Comparison of ENCODE assay signal across 8 mouse cellular contexts in the genomic region with DNA sequence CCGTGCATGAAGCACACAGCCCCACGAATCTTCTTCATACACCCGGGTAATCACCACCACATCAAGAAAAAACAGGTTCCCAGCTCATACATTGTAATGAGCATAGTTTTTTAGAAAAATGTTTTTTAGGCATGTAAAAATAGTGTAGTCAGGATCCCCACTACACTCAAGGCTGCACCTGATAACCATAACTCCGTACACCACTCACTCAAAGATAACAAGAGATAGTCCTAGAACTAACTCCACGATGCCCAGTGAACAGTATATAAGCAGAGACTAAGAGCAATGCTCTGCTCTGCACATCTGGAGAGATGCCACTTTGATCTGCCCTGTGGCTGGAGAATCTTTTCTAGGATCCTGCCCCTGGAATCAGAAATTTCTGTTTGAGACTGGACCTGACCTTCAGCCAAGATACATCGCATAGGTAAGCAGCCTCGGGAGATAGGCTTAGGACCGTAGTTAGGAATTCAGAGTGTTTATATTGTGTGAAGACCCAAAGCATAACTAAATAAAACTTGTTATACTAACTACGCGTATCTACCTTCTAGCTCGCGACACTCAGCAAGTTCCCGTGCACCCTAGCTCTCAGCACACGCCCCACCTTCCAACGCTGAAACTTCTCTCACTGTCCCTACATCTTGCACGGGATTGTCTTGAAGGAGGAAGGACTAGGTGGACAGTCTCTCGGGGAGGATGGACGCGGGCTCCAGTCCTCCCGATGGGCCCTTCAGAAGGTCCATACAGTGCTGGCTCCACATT. TPM values are rescaled to one million over a fixed set of nuclear protein-coding genes. Genes with fewer than 3 reads are reported as not detected.
A peak's percentile ranks its signal among the peaks of the same experiment; 100 is the strongest.
DNase-seq lines count a peak whose midpoint lies in the region; ATAC-seq and TF ChIP-seq lines count a peak whose summit lies in the region.

No protein-coding gene starts in this region.

- H3K9me3 ChIP-seq in kidney, embryonic 14.5 days (ENCODE audit: control insufficient read depth, low read length) = no peaks in the 10 kb centered on the region
- H3K9me3 ChIP-seq in forebrain, postnatal 0 days (ENCODE audit: low read length) = no peaks in the 10 kb centered on the region
- no peaks in the 10 kb centered on the region for H3K9me3 ChIP-seq in liver, embryonic 12.5 days (replicated peaks)
- H3K9me3 ChIP-seq in stomach, postnatal 0 days (ENCODE audit: control insufficient read depth, low read length) = no peaks in the 10 kb centered on the region

- H3K4me3 ChIP-seq in kidney, embryonic 14.5 days (ENCODE audit: low read length) = peak overlapping the region; percentile 68
- peak overlapping the region; percentile 86 for H3K4me3 ChIP-seq in forebrain, postnatal 0 days (ENCODE audit: low read depth, low read length)
- H3K4me3 ChIP-seq in liver, embryonic 12.5 days = peak overlapping the region; percentile 81
- peak overlapping the region; percentile 90 for H3K4me3 ChIP-seq in stomach, postnatal 0 days (ENCODE audit: low read depth, low read length)

- H3K27me3 ChIP-seq in kidney, embryonic 14.5 days (ENCODE audit: control insufficient read depth, insufficient read depth, low read length) = no peaks in the 10 kb centered on the region
- no peaks in the 10 kb centered on the region for H3K27me3 ChIP-seq in forebrain, postnatal 0 days (ENCODE audit: insufficient read depth, low read length)
- 0 out of 2 replicates have a peak, but pooled peaks cover 10% of the 10 kb centered on the region for H3K27me3 ChIP-seq in liver, embryonic 12.5 days (replicated peaks)
- H3K27me3 ChIP-seq in stomach, postnatal 0 days (ENCODE audit: control insufficient read depth, insufficient read depth, low read length) = no peaks in the 10 kb centered on the region

- H3K9ac ChIP-seq in kidney, embryonic 14.5 days (ENCODE audit: low read depth, low read length) = peak overlapping the region; percentile 61
- peak overlapping the region; percentile 68 for H3K9ac ChIP-seq in forebrain, postnatal 0 days
- peak overlapping the region; percentile 85 for H3K9ac ChIP-seq in liver, embryonic 12.5 days
- peak overlapping the region; percentile 76 for H3K9ac ChIP-seq in stomach, postnatal 0 days (ENCODE audit: low read length)

- no peaks in the 10 kb centered on the region for H3K36me3 ChIP-seq in kidney, embryonic 14.5 days (ENCODE audit: control insufficient read depth, insufficient read depth, low read length)
- H3K36me3 ChIP-seq in forebrain, postnatal 0 days (ENCODE audit: insufficient read depth) = no peaks in the 10 kb centered on the region
- H3K36me3 ChIP-seq in liver, embryonic 12.5 days = no peaks in the 10 kb centered on the region
- H3K36me3 ChIP-seq in stomach, postnatal 0 days (ENCODE audit: control insufficient read depth, insufficient read depth, low read length) = no peaks in the 10 kb centered on the region

- TF ChIP-seq CTCF in forebrain, postnatal 0 days (IDR thresholded peaks at IDR 0.05; ENCODE audit: low read depth) = no peak
- no peak for TF ChIP-seq CTCF in stomach, postnatal 0 days (IDR thresholded peaks at IDR 0.05; ENCODE audit: low read depth)

- WGBS in kidney, embryonic 14.5 days = 17% methylated on average over 20 of the region's 20 CpGs
- 16% methylated on average over 20 of the region's 20 CpGs for WGBS in forebrain, postnatal 0 days
- WGBS in liver, embryonic 12.5 days (ENCODE audit: insufficient replicate concordance) = 8% methylated on average over 20 of the region's 20 CpGs
- WGBS in stomach, postnatal 0 days = 15% methylated on average over 20 of the region's 20 CpGs

- TF ChIP-seq EP300 in stomach, postnatal 0 days (optimal IDR thresholded peaks at IDR 0.05) = no peak

- ATAC-seq in kidney, embryonic 14.5 days (ENCODE audit: low FRiP score, low TSS enrichment) = no peak
- ATAC-seq in forebrain, postnatal 0 days = peak; percentile 0; the same call in 1 of the 2 replicates
- ATAC-seq in liver, embryonic 12.5 days = peak; percentile 42
- ATAC-seq in stomach, postnatal 0 days (ENCODE audit: low FRiP score, low TSS enrichment) = no peak

- H3K4me1 ChIP-seq in kidney, embryonic 14.5 days (ENCODE audit: control insufficient read depth, insufficient read depth, low read length) = 0 out of 2 replicates have a peak, but pooled peaks cover 6% of the 10 kb centered on the region
- H3K4me1 ChIP-seq in forebrain, postnatal 0 days (ENCODE audit: insufficient read depth) = peaks cover 13% of the 10 kb centered on the region; the same call in 1 of the 2 replicates
- H3K4me1 ChIP-seq in liver, embryonic 12.5 days = peaks cover 45% of the 10 kb centered on the region
- no peaks in the 10 kb centered on the region for H3K4me1 ChIP-seq in stomach, postnatal 0 days (replicated peaks; ENCODE audit: control insufficient read depth, insufficient read depth)

- H3K27ac ChIP-seq in kidney, embryonic 14.5 days (ENCODE audit: low read depth, low read length) = no peak overlapping the region
- peak overlapping the region; percentile 43; the same call in 1 of the 2 replicates for H3K27ac ChIP-seq in forebrain, postnatal 0 days (ENCODE audit: low read depth, low read length)
- H3K27ac ChIP-seq in liver, embryonic 12.5 days = peak overlapping the region; percentile 85
- H3K27ac ChIP-seq in stomach, postnatal 0 days (replicated peaks) = peak overlapping the region; percentile 82

- DNase-seq in kidney, adult 11 months = no peak
- peak; percentile 61 for DNase-seq in MEL-GATA-1-ER (ENCODE audit: extremely low read depth, low read depth)
- no peak for DNase-seq in forebrain, postnatal 0 days
- no peak for DNase-seq in stomach, postnatal 0 days (ENCODE audit: low spot score)
- no peak for DNase-seq in right cerebral cortex, postnatal 10 days (ENCODE audit: low spot score in 2 of 2)
- DNase-seq in layer of hippocampus, postnatal 14 days (ENCODE audit: low spot score in 2 of 2) = no peak

- H3K4me2 ChIP-seq in kidney, embryonic 14.5 days (replicated peaks; ENCODE audit: low read depth, low read length) = peak overlapping the region; percentile 52
- peak overlapping the region; percentile 92 for H3K4me2 ChIP-seq in forebrain, postnatal 0 days (ENCODE audit: low read depth)
- peak overlapping the region; percentile 94 for H3K4me2 ChIP-seq in liver, embryonic 12.5 days
- peak overlapping the region; percentile 92 for H3K4me2 ChIP-seq in stomach, postnatal 0 days (replicated peaks; ENCODE audit: low read depth)

RNA-seq across cellular contexts. Expression of a gene that starts 0.9 kb away (rescaled TPM):
- 62.8 and 90.8 TPM in 2 replicates for polyA plus RNA-seq in kidney, embryonic 14.5 days (2014; fragmentation: Nextera tagmentation; extraction: Ambion mirVana)
- total RNA-seq in forebrain, postnatal 0 days (2014; rRNA removed) = 92.3 and 94.0 TPM in 2 replicates
- 35.0 and 45.4 TPM in 2 replicates for polyA plus RNA-seq in forebrain, postnatal 0 days (2015; fragmentation: Nextera tagmentation; extraction: Ambion mirVana)
- polyA plus RNA-seq in liver, embryonic 12.5 days (2016; fragmentation: Nextera tagmentation; extraction: Ambion mirVana) = 33.1 and 37.9 TPM in 2 replicates
- polyA plus RNA-seq in stomach, postnatal 0 days (2015; fragmentation: Nextera tagmentation; extraction: Ambion mirVana) = 76.8 and 77.9 TPM in 2 replicates
- total RNA-seq in layer of hippocampus, postnatal 14 days (2021) = 100 to 1,000 TPM; 107 to 117 TPM

Comparison
In these comparisons a context has a peak if more than half of its experiments do, and no peak if none do; other contexts are left out.
1. ATAC-seq: peak in forebrain, postnatal 0 days (single experiment) and liver, embryonic 12.5 days (single experiment); none in kidney, embryonic 14.5 days (single experiment) and stomach, postnatal 0 days (single experiment).
2. Peak in every context shown above with its lines, with median percentiles within 50 percentile points of each other: H3K4me2 ChIP-seq, H3K4me3 ChIP-seq and H3K9ac ChIP-seq.